Mouse (Mus musculus): ENCODE data around the gene Lrrc27.

GRCm38 (mm10) chr7:139229837-139230236 lies 17.0 kb downstream of the Lrrc27 start:
- TF ChIP-seq CTCF (IDR thresholded peaks at IDR 0.05; ENCODE audit: low read depth, low read length) = no peak
- no peak for TF ChIP-seq POLR2A (IDR thresholded peaks at IDR 0.05; ENCODE audit: extremely low read depth, insufficient read depth, low read length)

Data from liver, adult 2 months (tissue).